Mouse (Mus musculus) cerebellum, adult 2 months (tissue): ENCODE data around the gene Olfr314.

ENCODE experiments used
- CTCF ChIP-seq: fragments of 200-500 bp; IDR thresholded peaks from 2 replicates; pipeline ENCODE4 v1.5.1; 2011; ENCODE audit warnings: low read depth, mild to moderate bottlenecking, control low read depth, low read length, moderate library complexity, borderline replicate concordance; ENCODE audit not compliant: insufficient read depth
- POLR2A ChIP-seq: fragments of 200-500 bp; IDR thresholded peaks from 2 replicates; pipeline ENCODE4 v1.6.1; 2011; ENCODE audit warnings: low read length, control low read depth, borderline replicate concordance; ENCODE audit not compliant: insufficient read depth

DNA sequence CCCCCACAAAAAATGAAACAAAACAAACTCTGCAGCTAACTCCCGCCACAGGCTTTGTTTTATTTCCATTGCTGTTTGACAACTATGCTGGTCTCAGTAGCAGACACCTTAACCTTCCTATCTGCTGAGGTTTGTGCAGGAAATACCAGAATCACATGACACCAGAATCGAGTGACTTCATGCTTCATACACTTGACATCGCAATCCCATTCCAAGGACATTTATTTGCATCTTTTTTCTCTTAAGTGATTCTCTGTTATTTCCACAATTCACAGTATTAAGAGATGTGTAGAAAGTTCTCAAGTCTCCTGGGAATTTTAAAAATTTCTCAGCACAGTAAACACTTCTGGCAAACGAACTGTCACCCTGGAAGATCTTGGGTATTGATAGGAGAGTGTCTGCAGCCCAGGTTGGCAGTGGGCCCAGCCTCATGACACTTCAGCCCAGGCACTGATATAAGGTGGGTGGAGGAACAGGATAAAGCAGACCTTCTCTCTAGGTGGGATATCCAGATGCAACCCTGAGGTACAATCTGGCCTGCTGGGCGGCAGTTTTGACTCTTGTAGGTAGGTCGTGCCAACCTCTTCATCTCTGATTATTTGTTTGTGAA lies at the start of gene Olfr314:
- TF ChIP-seq CTCF (no peak), POLR2A (no peak)
